Mouse (Mus musculus) heart, postnatal 0 days (tissue): ENCODE results near the gene Boc. TPM values are rescaled to one million over a fixed set of nuclear protein-coding genes. Genes with fewer than 3 reads are reported as not detected.

Experiments
- ATAC-seq: fragments of 200-750 bp; cut with Nextera tagmentation; 2 replicates; pipeline ENCODE4 v1.8.0; 2017; ENCODE audit warnings: low read depth, moderate number of reproducible peaks, moderate library complexity; ENCODE audit not compliant: insufficient read depth
- DNase-seq: peaks from one replicate; pipeline ENCODE4 v3.0.0-alpha.2; 2016; ENCODE audit warnings: low spot score
- H3K27ac ChIP-seq: fragments of 300-500 bp; sonication (generic); 2 replicates; pipeline ENCODE4 v1.5.1; 2014; ENCODE audit warnings: low read depth, mild to moderate bottlenecking
- H3K27me3 ChIP-seq: fragments of 300-500 bp; sonication (generic); 2 replicates; pipeline ENCODE4 v1.6.1; 2014; ENCODE audit warnings: low read length, mixed read lengths; ENCODE audit not compliant: control insufficient read depth, insufficient read depth
- H3K36me3 ChIP-seq: fragments of 300-500 bp; sonication (generic); replicated peaks from 2 replicates; pipeline ENCODE4 v1.6.1; 2014; ENCODE audit warnings: low read length, mixed read lengths; ENCODE audit not compliant: control insufficient read depth, insufficient read depth
- H3K4me1 ChIP-seq: fragments of 300-500 bp; sonication (generic); 2 replicates; pipeline ENCODE4 v1.6.1; 2014; ENCODE audit warnings: antibody characterized with exemption; ENCODE audit not compliant: control insufficient read depth, insufficient read depth
- H3K4me2 ChIP-seq: fragments of 300-500 bp; sonication (generic); 2 replicates; pipeline ENCODE4 v1.6.1; 2014; ENCODE audit warnings: low read depth, mild to moderate bottlenecking, low read length, moderate library complexity
- H3K4me3 ChIP-seq: fragments of 300-500 bp; sonication (generic); 2 replicates; pipeline ENCODE4 v1.5.1; 2014; ENCODE audit warnings: low read depth, low read length
- H3K9ac ChIP-seq: fragments of 300-500 bp; sonication (generic); replicated peaks from 2 replicates; pipeline ENCODE4 v1.6.1; 2014; ENCODE audit warnings: low read depth, low read length, mixed read lengths
- H3K9me3 ChIP-seq: fragments of 300-500 bp; sonication (generic); replicated peaks from 2 replicates; pipeline ENCODE4 v1.6.1; 2016; ENCODE audit warnings: low read length; ENCODE audit not compliant: control insufficient read depth
- CTCF ChIP-seq: IDR thresholded peaks from 2 replicates; pipeline ENCODE4 v1.5.1; 2016; ENCODE audit warnings: antibody characterized with exemption, control low read depth, low read depth
- EP300 ChIP-seq: IDR thresholded peaks from 2 replicates; pipeline ENCODE4 v1.6.1; 2016; ENCODE audit warnings: antibody characterized with exemption, low read depth
- WGBS: fragments of 180-500 bp; shearing (Covaris S2); extraction: QIAGEN DNeasy Blood & Tissue Kit; methylation state at CpG from one replicate; pipeline ENCODE4 v1.1.7; 2014; 5-methylcytosine and 5-hydroxymethylcytosine counted together
- polyA plus RNA-seq: library from polyadenylated mRNA; unstranded; fragments of >200 nt; fragmentation: Nextera tagmentation; extraction: Ambion mirVana; gene quantifications from 2 replicates; pipeline ENCODE4 v1.2.1, GENCODE M21; 2015
- total RNA-seq: library from RNA; depleted of rRNA; stranded (reverse); fragments of >200 nt; gene quantifications from 2 replicates; pipeline ENCODE4 v1.2.3, GENCODE M21; 2014; ENCODE audit warnings: low replicate concordance; rRNA removed

The Boc gene
- total RNA-seq (9.8 TPM in 2 replicates), polyA plus RNA-seq (2.6 and 3.1 TPM in 2 replicates)

DNA sequence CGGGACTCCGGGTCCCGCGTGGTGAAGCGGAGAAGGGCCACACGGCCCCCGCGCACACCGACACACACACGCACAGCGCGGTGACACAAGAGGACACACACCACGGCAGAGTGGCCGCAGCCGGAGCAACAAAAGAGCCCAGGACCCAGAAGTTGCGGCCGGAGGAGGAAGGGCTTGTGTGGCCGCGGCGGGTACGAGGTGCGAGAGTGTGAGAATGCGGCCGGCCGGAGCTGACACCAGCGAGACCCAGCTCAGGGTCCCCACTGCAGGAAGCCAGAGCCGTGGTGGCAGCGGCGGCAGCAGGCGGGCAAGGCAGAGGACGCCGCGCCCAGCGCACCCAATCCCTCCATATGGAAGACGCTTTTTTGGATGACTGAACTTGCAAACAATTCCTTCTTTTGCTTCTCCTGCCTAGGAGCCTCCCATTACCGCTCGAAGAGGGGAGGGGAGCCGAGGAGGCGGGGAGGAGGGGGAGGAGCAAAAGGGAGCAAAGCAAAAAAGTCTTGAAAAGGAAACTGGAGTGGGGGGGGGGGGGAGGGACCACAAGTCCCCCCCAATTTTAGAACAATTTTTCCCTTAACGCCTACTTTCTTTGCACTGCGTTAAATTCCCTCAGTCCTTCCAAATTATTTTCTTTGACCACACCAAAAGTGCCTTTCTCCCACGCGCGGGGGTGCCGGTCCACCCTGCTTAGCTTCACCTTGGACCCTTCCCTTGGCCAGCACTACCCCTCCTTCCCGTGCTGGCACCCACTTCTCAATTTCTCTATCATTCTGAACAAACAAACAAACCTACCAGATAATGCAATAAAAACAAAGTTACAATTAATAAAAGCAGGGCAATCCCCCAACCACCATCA is at the start of gene Boc:
Gene Boc, minus strand, starts transcription at position 427 of the 859 bp plus-strand sequence.
- under 1% methylated on average over 43 of the region's 46 CpGs for WGBS
- peak within 1 kb of the TSS; percentile 57 for H3K4me3 ChIP-seq
- H3K27me3 ChIP-seq: no peaks in the 10 kb centered on the region
- DNase-seq (peak; percentile 50), ATAC-seq (peak; percentile 57)
- peak within 1 kb of the TSS; percentile 52 for H3K9ac ChIP-seq
- H3K27ac ChIP-seq: peak within 1 kb of the TSS; percentile 59
- no peaks in the 10 kb centered on the region for H3K36me3 ChIP-seq
- TF ChIP-seq CTCF (no peak), EP300 (no peak)
- H3K9me3 ChIP-seq: no peaks in the 10 kb centered on the region
- H3K4me1 ChIP-seq: peaks cover 5% of the 10 kb centered on the region; the same call in 1 of the 2 replicates
- H3K4me2 ChIP-seq: peak within 1 kb of the TSS; percentile 70

DNA sequence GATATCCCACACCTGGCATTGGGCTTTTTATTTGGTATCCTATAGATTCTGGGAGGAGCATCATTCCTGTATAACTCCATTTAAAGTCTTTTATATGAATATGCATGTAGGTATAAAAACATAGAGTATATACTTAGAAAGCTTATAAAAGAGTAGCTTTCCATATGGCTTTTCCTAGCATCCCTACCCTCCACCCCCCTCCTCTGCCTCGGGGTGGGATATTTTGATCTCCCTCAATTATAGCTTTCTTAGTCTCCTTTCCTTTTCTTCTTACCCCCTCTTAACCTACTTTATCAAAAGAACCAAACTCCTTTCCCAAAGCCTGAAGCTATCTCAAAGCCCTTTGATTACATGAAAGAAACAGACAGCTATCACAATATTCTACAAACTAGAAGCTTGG is 47.9 kb upstream of the Boc start:
- Histone ChIP-seq H3K27ac (no peak overlapping the region), H3K4me1 (no peaks in the 10 kb centered on the region), H3K27me3 (no peaks in the 10 kb centered on the region), H3K4me2 (no peak overlapping the region), H3K9ac (no peak overlapping the region), H3K9me3 (no peaks in the 10 kb centered on the region), H3K36me3 (no peaks in the 10 kb centered on the region), H3K4me3 (no peak overlapping the region)
- ATAC-seq: no peak
- DNase-seq: no peak
- no peak for TF ChIP-seq EP300
- no peak for TF ChIP-seq CTCF
- 73% methylated on average over 1 of the region's 1 CpGs for WGBS

DNA sequence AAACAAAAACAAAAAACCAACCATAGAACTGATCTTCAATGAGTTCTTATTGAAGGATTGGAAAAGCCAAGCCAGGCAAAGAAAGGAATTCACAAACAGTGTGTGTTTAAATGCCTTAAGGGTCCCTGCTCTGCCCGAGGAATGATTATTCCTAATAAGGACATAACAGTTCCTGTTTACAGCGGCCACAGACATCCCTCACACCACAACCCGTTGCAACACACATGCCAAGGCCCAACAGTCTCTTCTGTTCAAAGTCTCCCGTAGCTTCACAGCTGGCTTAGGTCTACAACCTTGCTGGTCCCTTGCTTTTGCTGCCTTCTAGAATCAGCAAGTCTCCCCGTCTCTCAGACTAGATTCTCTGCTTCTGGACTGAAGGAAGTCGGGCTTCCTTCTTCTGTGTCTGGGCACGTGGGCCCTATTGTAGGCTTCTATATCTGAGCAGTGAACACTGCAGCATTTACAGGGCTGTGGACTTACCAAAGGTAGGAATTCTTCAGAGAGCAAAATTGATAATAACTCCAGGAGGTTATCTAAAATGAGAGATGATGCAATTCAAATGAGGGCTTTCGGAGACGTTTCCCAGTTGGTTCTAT is 45.4 kb upstream of the Boc start:
- no peak for DNase-seq
- Histone ChIP-seq H3K27ac (no peak overlapping the region), H3K4me2 (no peak overlapping the region), H3K9me3 (no peaks in the 10 kb centered on the region), H3K4me1 (no peaks in the 10 kb centered on the region), H3K4me3 (no peak overlapping the region), H3K36me3 (no peaks in the 10 kb centered on the region), H3K27me3 (no peaks in the 10 kb centered on the region), H3K9ac (no peak overlapping the region)
- no peak for TF ChIP-seq CTCF
- no peak for TF ChIP-seq EP300
- no peak for ATAC-seq
- WGBS: 47% methylated on average over 9 of the region's 9 CpGs

DNA sequence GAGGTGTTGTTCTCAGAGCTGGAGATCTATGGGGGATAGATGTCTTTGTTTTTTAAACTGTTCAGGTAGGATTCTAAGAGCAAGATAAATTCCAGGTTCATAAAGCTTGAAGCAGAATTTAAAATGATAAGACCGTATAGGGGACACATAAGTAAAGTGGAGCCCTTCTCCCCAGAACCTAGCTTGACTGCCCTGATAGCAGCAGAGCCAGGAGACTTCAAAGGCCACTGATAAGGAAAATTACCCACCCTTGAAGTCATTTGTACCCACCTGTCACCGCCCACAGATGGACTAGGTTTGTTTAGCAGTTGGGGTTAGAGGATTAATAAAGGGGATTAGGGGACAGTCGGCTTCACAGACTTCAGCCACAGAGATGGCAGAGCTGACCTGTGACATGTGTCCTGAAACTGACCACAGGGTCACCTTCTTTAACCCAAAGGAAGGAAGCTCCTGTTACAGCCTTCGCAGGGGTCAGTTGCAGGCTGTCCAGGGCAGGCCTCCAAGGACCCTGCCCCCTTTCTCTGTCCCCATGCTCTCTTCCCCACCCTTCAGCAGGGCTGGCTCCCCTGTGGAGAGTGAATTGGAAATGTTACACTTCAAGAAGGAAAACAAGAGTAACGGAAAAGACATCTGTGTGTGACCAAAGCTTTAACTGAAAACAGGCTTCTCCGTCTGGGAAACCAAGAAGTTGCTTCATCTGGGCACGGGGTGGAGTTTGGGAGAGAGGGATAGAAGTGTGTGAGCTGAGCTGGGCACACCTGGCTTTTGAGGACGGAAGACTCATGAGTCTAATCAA is 43.5 kb upstream of the Boc start:
- H3K27me3 ChIP-seq: no peaks in the 10 kb centered on the region
- DNase-seq (no peak), ATAC-seq (no peak)
- no peak for TF ChIP-seq EP300
- no peak for TF ChIP-seq CTCF
- H3K9me3 ChIP-seq: no peaks in the 10 kb centered on the region
- H3K4me1 ChIP-seq: peaks cover 3% of the 10 kb centered on the region; the same call in 1 of the 2 replicates
- no peak overlapping the region for H3K9ac ChIP-seq
- WGBS: 47% methylated on average over 8 of the region's 8 CpGs
- H3K4me2 ChIP-seq: no peak overlapping the region
- no peak overlapping the region for H3K27ac ChIP-seq
- H3K36me3 ChIP-seq: no peaks in the 10 kb centered on the region
- no peak overlapping the region for H3K4me3 ChIP-seq

DNA sequence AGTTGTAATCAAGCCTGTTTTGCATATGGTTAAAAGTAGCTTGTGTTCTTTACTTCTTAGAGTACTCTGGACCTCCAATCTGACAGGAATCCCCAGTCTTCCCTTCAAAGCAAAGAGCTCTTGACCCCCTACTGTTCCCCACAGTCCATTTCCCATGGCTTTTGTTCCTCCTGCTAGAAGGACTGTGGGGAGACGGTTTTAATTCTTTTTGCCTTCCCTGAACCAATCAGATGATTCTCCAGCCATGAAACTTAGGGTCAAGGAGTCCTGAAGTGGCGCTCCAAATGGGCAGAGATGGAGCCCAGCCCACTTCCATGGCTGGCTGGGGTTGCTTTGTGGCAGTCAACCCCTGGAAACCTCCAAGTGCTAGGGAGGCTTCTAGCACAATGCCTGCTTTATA is 42.5 kb upstream of the Boc start:
- Histone ChIP-seq H3K9ac (no peak overlapping the region), H3K4me3 (no peak overlapping the region), H3K27ac (no peak overlapping the region), H3K36me3 (no peaks in the 10 kb centered on the region), H3K4me1 (peaks cover 3% of the 10 kb centered on the region; the same call in 1 of the 2 replicates), H3K27me3 (no peaks in the 10 kb centered on the region), H3K9me3 (no peaks in the 10 kb centered on the region), H3K4me2 (no peak overlapping the region)
- ATAC-seq: no peak
- no peak for DNase-seq
- TF ChIP-seq CTCF (no peak), EP300 (no peak)
- 55% methylated on average over 2 of the region's 2 CpGs for WGBS
